In genomic region chr11:16951761-16952010, GRCm38 (mm10) we compare ENCODE assay signal across 8 mouse cellular contexts. TPM values are rescaled to one million over a fixed set of nuclear protein-coding genes. Genes with fewer than 3 reads are reported as not detected.
A peak's percentile ranks its signal among the peaks of the same experiment; 100 is the strongest.
DNase-seq lines count a peak whose midpoint lies in the region; ATAC-seq and TF ChIP-seq lines count a peak whose summit lies in the region.

No protein-coding gene starts in this region.

- ATAC-seq in lung, embryonic 14.5 days (ENCODE audit: insufficient read depth) = no peak
- ATAC-seq in embryonic facial prominence, embryonic 15.5 days (ENCODE audit: insufficient number of reproducible peaks, low FRiP score, low TSS enrichment, low read depth) = no peak
- ATAC-seq in limb, embryonic 13.5 days (ENCODE audit: low FRiP score, low read depth) = no peak
- ATAC-seq in activated CD4-positive, CD25-positive, alpha-beta regulatory T cell, adult 4 months = no peak

- H3K27me3 ChIP-seq in lung, embryonic 14.5 days (ENCODE audit: insufficient read depth, low read length) = no peaks in the 10 kb centered on the region
- H3K27me3 ChIP-seq in embryonic facial prominence, embryonic 15.5 days = no peaks in the 10 kb centered on the region
- H3K27me3 ChIP-seq in limb, embryonic 13.5 days = no peaks in the 10 kb centered on the region

- TF ChIP-seq POLR2A in olfactory bulb, adult 2 months (IDR thresholded peaks at IDR 0.05; ENCODE audit: insufficient read depth, low read depth, low read length) = no peak

- WGBS in lung, embryonic 14.5 days = 4% methylated on average over 9 of the region's 9 CpGs
- 4% methylated on average over 9 of the region's 9 CpGs for WGBS in embryonic facial prominence, embryonic 15.5 days
- WGBS in limb, embryonic 13.5 days = 9% methylated on average over 9 of the region's 9 CpGs
- WGBS in olfactory bulb, adult 2 months = under 1% methylated on average over 9 of the region's 9 CpGs

- H3K4me3 ChIP-seq in lung, embryonic 14.5 days (ENCODE audit: low read depth, low read length) = peak overlapping the region; percentile 61
- peak overlapping the region; percentile 57 for H3K4me3 ChIP-seq in embryonic facial prominence, embryonic 15.5 days (replicated peaks)
- H3K4me3 ChIP-seq in limb, embryonic 13.5 days = peak overlapping the region; percentile 70
- peak overlapping the region; percentile 93 for H3K4me3 ChIP-seq in olfactory bulb, adult 2 months (ENCODE audit: insufficient read depth, low read depth, low read length)

- H3K36me3 ChIP-seq in lung, embryonic 14.5 days (ENCODE audit: insufficient read depth) = no peaks in the 10 kb centered on the region; the same call in 1 of the 2 replicates
- no peaks in the 10 kb centered on the region for H3K36me3 ChIP-seq in embryonic facial prominence, embryonic 15.5 days
- H3K36me3 ChIP-seq in limb, embryonic 13.5 days = peaks cover 6% of the 10 kb centered on the region; the same call in 1 of the 2 replicates

- peaks cover 6% of the 10 kb centered on the region for H3K4me1 ChIP-seq in lung, embryonic 14.5 days (ENCODE audit: insufficient read depth)
- peaks cover 21% of the 10 kb centered on the region; the same call in 1 of the 2 replicates for H3K4me1 ChIP-seq in embryonic facial prominence, embryonic 15.5 days
- H3K4me1 ChIP-seq in limb, embryonic 13.5 days = peaks cover 9% of the 10 kb centered on the region
- H3K4me1 ChIP-seq in olfactory bulb, adult 2 months (ENCODE audit: control insufficient read depth, insufficient read depth, low read length) = peaks cover 3% of the 10 kb centered on the region; the same call in 1 of the 2 replicates

- TF ChIP-seq CTCF in lung, embryonic 14.5 days (IDR thresholded peaks at IDR 0.05; ENCODE audit: low read depth) = no peak
- TF ChIP-seq CTCF in olfactory bulb, adult 2 months (IDR thresholded peaks at IDR 0.05; ENCODE audit: insufficient read depth, low read depth, low read length) = no peak

- H3K4me2 ChIP-seq in lung, embryonic 14.5 days = peak overlapping the region; percentile 75
- peak overlapping the region; percentile 72 for H3K4me2 ChIP-seq in embryonic facial prominence, embryonic 15.5 days (replicated peaks)
- H3K4me2 ChIP-seq in limb, embryonic 13.5 days (replicated peaks) = peak overlapping the region; percentile 83

- peak overlapping the region; percentile 59; the same call in 1 of the 2 replicates for H3K27ac ChIP-seq in lung, embryonic 14.5 days (ENCODE audit: low read depth)
- no peak overlapping the region for H3K27ac ChIP-seq in embryonic facial prominence, embryonic 15.5 days (replicated peaks)
- H3K27ac ChIP-seq in limb, embryonic 13.5 days = no peak overlapping the region
- no peak overlapping the region for H3K27ac ChIP-seq in olfactory bulb, adult 2 months (ENCODE audit: insufficient read depth, low read depth, low read length)

- peak overlapping the region; percentile 70 for H3K9ac ChIP-seq in lung, embryonic 14.5 days
- H3K9ac ChIP-seq in embryonic facial prominence, embryonic 15.5 days = peak overlapping the region; percentile 50
- H3K9ac ChIP-seq in limb, embryonic 13.5 days = peak overlapping the region; percentile 79

- no peaks in the 10 kb centered on the region for H3K9me3 ChIP-seq in lung, embryonic 14.5 days (ENCODE audit: low read depth, low read length)
- no peaks in the 10 kb centered on the region for H3K9me3 ChIP-seq in embryonic facial prominence, embryonic 15.5 days (replicated peaks)
- H3K9me3 ChIP-seq in limb, embryonic 13.5 days = no peaks in the 10 kb centered on the region

- no peak for DNase-seq in lung, embryonic 14.5 days
- DNase-seq in lung, adult 18-20 months = no peak
- no peak for DNase-seq in thymus, postnatal 25 days
- no peak for DNase-seq in thymus, postnatal 36 days

RNA-seq across cellular contexts. Expression of gene Fbxo48, which starts 0.5 kb away (rescaled TPM):
- 2.0 and 2.8 TPM in 2 replicates for polyA plus RNA-seq in lung, embryonic 14.5 days (2014; fragmentation: Nextera tagmentation; extraction: Ambion mirVana)
- 0.98 and 1.2 TPM in 2 replicates for polyA plus RNA-seq in embryonic facial prominence, embryonic 15.5 days (2015; fragmentation: Nextera tagmentation; extraction: Ambion mirVana)
- polyA plus RNA-seq in limb, embryonic 13.5 days (2015; fragmentation: Nextera tagmentation; extraction: Ambion mirVana) = 1.7 and 1.8 TPM in 2 replicates
- not detected in 2 replicates for polyA plus RNA-seq in olfactory bulb, adult 2 months (2012; ENCODE audit: insufficient read depth, insufficient read length, low replicate concordance, missing spikeins)
- 1 to 10 TPM in 1 of 2 experiments, under 1 TPM in 1; 0.79 to 1.3 TPM for polyA plus RNA-seq in activated CD4-positive, CD25-positive, alpha-beta regulatory T cell, adult 4 months (2017; shearing (Covaris generic))
